Mouse (Mus musculus) neural tube, embryonic 13.5 days (tissue): ENCODE measurements around the gene Zg16. TPM values are rescaled to one million over a fixed set of nuclear protein-coding genes. Genes with fewer than 3 reads are reported as not detected.
"Not testable (repeated sequence)": the region's sequence is repeated elsewhere in the genome, so short reads cannot be mapped to it uniquely, and the experiment has no call there.

Experiments used
- ATAC-seq: fragments of 200-750 bp; cut with Nextera tagmentation; 2 replicates; pipeline ENCODE4 v1.8.0; 2017; ENCODE audit warnings: low read depth, mild to moderate bottlenecking, moderate TSS enrichment, moderate library complexity
- H3K27ac ChIP-seq: fragments of 300-500 bp; sonication (generic); replicated peaks from 2 replicates; pipeline ENCODE4 v1.5.1; 2015; ENCODE audit warnings: moderate library complexity, mild to moderate bottlenecking, inconsistent platforms
- H3K27me3 ChIP-seq: fragments of 300-500 bp; sonication (generic); 2 replicates; pipeline ENCODE4 v1.6.1; 2015; ENCODE audit warnings: mild to moderate bottlenecking, inconsistent platforms
- H3K36me3 ChIP-seq: fragments of 300-500 bp; sonication (generic); 2 replicates; pipeline ENCODE4 v1.6.1; 2015; ENCODE audit warnings: mild to moderate bottlenecking, inconsistent platforms
- H3K4me1 ChIP-seq: fragments of 300-500 bp; sonication (generic); replicated peaks from 2 replicates; pipeline ENCODE4 v1.6.1; 2015; ENCODE audit warnings: inconsistent platforms
- H3K4me2 ChIP-seq: fragments of 300-500 bp; sonication (generic); 2 replicates; pipeline ENCODE4 v1.6.1; 2015; ENCODE audit warnings: inconsistent platforms, mild to moderate bottlenecking, moderate library complexity
- H3K4me3 ChIP-seq: fragments of 300-500 bp; sonication (generic); 2 replicates; pipeline ENCODE4 v1.5.1; 2015; ENCODE audit warnings: mild to moderate bottlenecking, inconsistent platforms
- H3K9ac ChIP-seq: fragments of 300-500 bp; sonication (generic); 2 replicates; pipeline ENCODE4 v1.6.1; 2015; ENCODE audit warnings: moderate library complexity, mild to moderate bottlenecking, inconsistent platforms
- H3K9me3 ChIP-seq: fragments of 300-500 bp; sonication (generic); 2 replicates; pipeline ENCODE4 v1.6.1; 2016; ENCODE audit warnings: inconsistent platforms
- WGBS: fragments of 180-500 bp; shearing (Covaris S2); methylation state at CpG from one replicate; pipeline ENCODE4 v1.1.7; 2015; 5-methylcytosine and 5-hydroxymethylcytosine counted together
- polyA plus RNA-seq: library from polyadenylated mRNA; unstranded; fragments of >200 nt; fragmentation: Nextera tagmentation; extraction: Ambion mirVana; gene quantifications from 2 replicates; pipeline ENCODE4 v1.2.1, GENCODE M21; 2015

Gene Zg16
- polyA plus RNA-seq, result not detected in 2 replicates

GRCm38 (mm10) chr7:127087278-127088010 lies at the start of gene Zg16:
Gene Zg16, minus strand, starts transcription at chr7:127087328.
- H3K36me3 ChIP-seq, H3K9ac ChIP-seq, H3K27ac ChIP-seq, H3K9me3 ChIP-seq, H3K4me1 ChIP-seq, H3K27me3 ChIP-seq, H3K4me3 ChIP-seq, H3K4me2 ChIP-seq, ATAC-seq: not testable (repeated sequence)
- 82% methylated on average over 6 of the region's 6 CpGs for WGBS

GRCm38 (mm10) chr7:127136181-127137071 lies 49.3 kb upstream of the Zg16 start:
- 86% methylated on average over 22 of the region's 22 CpGs for WGBS
- ATAC-seq, result no peak
- no peak overlapping the region for H3K4me3 ChIP-seq

GRCm38 (mm10) chr7:127134821-127135447 lies 47.8 kb upstream of the Zg16 start:
- Histone ChIP-seq H3K4me2 (no peak overlapping the region), H3K36me3 (no peaks in the 10 kb centered on the region), H3K27ac (no peak overlapping the region), H3K4me1 (no peaks in the 10 kb centered on the region), H3K4me3 (no peak overlapping the region), H3K9me3 (no peaks in the 10 kb centered on the region), H3K27me3 (no peaks in the 10 kb centered on the region), H3K9ac (no peak overlapping the region)
- WGBS, result 89% methylated on average over 11 of the region's 11 CpGs
- no peak for ATAC-seq

More at GRCm38 (mm10) chr7:127136181-127137071, 49.3 kb upstream of the Zg16 start:
- Histone ChIP-seq H3K9ac (no peak overlapping the region), H3K9me3 (no peaks in the 10 kb centered on the region), H3K27ac (no peak overlapping the region), H3K36me3 (no peaks in the 10 kb centered on the region), H3K4me1 (no peaks in the 10 kb centered on the region), H3K27me3 (no peaks in the 10 kb centered on the region), H3K4me2 (no peak overlapping the region)

- H3K36me3 ChIP-seq, result no peaks in the 10 kb centered on the region
- 45% methylated on average over 5 of the region's 5 CpGs for WGBS
- no peak overlapping the region for H3K4me3 ChIP-seq
- H3K27me3 ChIP-seq, result no peaks in the 10 kb centered on the region
- H3K9me3 ChIP-seq, result no peaks in the 10 kb centered on the region
- no peak overlapping the region for H3K4me2 ChIP-seq
- H3K27ac ChIP-seq, result no peak overlapping the region
- H3K9ac ChIP-seq, result no peak overlapping the region
- H3K4me1 ChIP-seq, result no peaks in the 10 kb centered on the region
- no peak for ATAC-seq
Measured at GRCm38 (mm10) chr7:127133125-127133524, 46.0 kb upstream of the Zg16 start.

GRCm38 (mm10) chr7:127129638-127130037 lies 42.5 kb upstream of the Zg16 start:
- no peak overlapping the region for H3K4me2 ChIP-seq
- no peak for ATAC-seq
- no peaks in the 10 kb centered on the region for H3K4me1 ChIP-seq

GRCm38 (mm10) chr7:127121911-127122270 lies 34.8 kb upstream of the Zg16 start, which contains the start of gene Qprt:
Gene Qprt, minus strand, starts transcription at chr7:127122226.
- H3K9ac ChIP-seq, result no peak within 1 kb of the TSS
- no peak for ATAC-seq
- 9% methylated on average over 7 of the region's 7 CpGs for whole genome bisulfite sequencing
- H3K27me3 ChIP-seq, result peaks cover 28% of the 10 kb centered on the region
- H3K4me1 ChIP-seq, result peaks cover 10% of the 10 kb centered on the region
- H3K4me2 ChIP-seq, result no peak within 1 kb of the TSS
- no peak within 1 kb of the TSS for H3K4me3 ChIP-seq
- H3K27ac ChIP-seq, result no peak within 1 kb of the TSS
- no peaks in the 10 kb centered on the region for H3K36me3 ChIP-seq
- peaks cover 8% of the 10 kb centered on the region; the same call in 1 of the 2 replicates for H3K9me3 ChIP-seq

More at GRCm38 (mm10) chr7:127129638-127130037, 42.5 kb upstream of the Zg16 start:
- H3K36me3 ChIP-seq, result no peaks in the 10 kb centered on the region
- no peaks in the 10 kb centered on the region for H3K27me3 ChIP-seq
- WGBS, result 20% methylated on average over 4 of the region's 4 CpGs
- H3K27ac ChIP-seq, result no peak overlapping the region
- no peak overlapping the region for H3K4me3 ChIP-seq
- H3K9me3 ChIP-seq, result 0 out of 2 replicates have a peak, but pooled peaks cover 2% of the 10 kb centered on the region
- no peak overlapping the region for H3K9ac ChIP-seq

- peaks cover 8% of the 10 kb centered on the region; the same call in 1 of the 2 replicates for H3K9me3 ChIP-seq
- ATAC-seq, result no peak
- peaks cover 14% of the 10 kb centered on the region for H3K4me1 ChIP-seq
- H3K4me2 ChIP-seq, result no peak overlapping the region
- H3K27me3 ChIP-seq, result peaks cover 28% of the 10 kb centered on the region
- H3K27ac ChIP-seq, result no peak overlapping the region
- no peak overlapping the region for H3K9ac ChIP-seq
- 11% methylated on average over 21 of the region's 21 CpGs for WGBS
- no peaks in the 10 kb centered on the region for H3K36me3 ChIP-seq
- H3K4me3 ChIP-seq, result no peak overlapping the region
Measured at GRCm38 (mm10) chr7:127121061-127121910, 34.2 kb upstream of the Zg16 start.

GRCm38 (mm10) chr7:127118671-127119445 lies 31.7 kb upstream of the Zg16 start:
- no peak for ATAC-seq
- H3K36me3 ChIP-seq, result no peaks in the 10 kb centered on the region
- H3K9ac ChIP-seq, result no peak overlapping the region
- no peak overlapping the region for H3K27ac ChIP-seq
- peaks cover 17% of the 10 kb centered on the region for H3K4me1 ChIP-seq
- 48% methylated on average over 14 of the region's 14 CpGs for WGBS
- H3K4me2 ChIP-seq, result no peak overlapping the region
- H3K27me3 ChIP-seq, result peaks cover 28% of the 10 kb centered on the region
- H3K4me3 ChIP-seq, result no peak overlapping the region
- no peaks in the 10 kb centered on the region for H3K9me3 ChIP-seq

GRCm38 (mm10) chr7:127117948-127118347 lies 30.8 kb upstream of the Zg16 start:
- H3K27ac ChIP-seq, result no peak overlapping the region
- ATAC-seq, result no peak
- 42% methylated on average over 5 of the region's 5 CpGs for WGBS
- peaks cover 17% of the 10 kb centered on the region for H3K4me1 ChIP-seq
- no peak overlapping the region for H3K9ac ChIP-seq
- no peak overlapping the region for H3K4me2 ChIP-seq
- H3K4me3 ChIP-seq, result no peak overlapping the region
- H3K27me3 ChIP-seq, result peaks cover 28% of the 10 kb centered on the region
- no peaks in the 10 kb centered on the region for H3K9me3 ChIP-seq
- H3K36me3 ChIP-seq, result no peaks in the 10 kb centered on the region

- WGBS, result 49% methylated on average over 11 of the region's 11 CpGs
- peaks cover 14% of the 10 kb centered on the region for H3K4me1 ChIP-seq
- no peak overlapping the region for H3K4me2 ChIP-seq
- H3K9me3 ChIP-seq, result no peaks in the 10 kb centered on the region
- H3K27me3 ChIP-seq, result peaks cover 17% of the 10 kb centered on the region
- ATAC-seq, result no peak
- H3K27ac ChIP-seq, result no peak overlapping the region
- no peak overlapping the region for H3K9ac ChIP-seq
- H3K4me3 ChIP-seq, result no peak overlapping the region
- H3K36me3 ChIP-seq, result no peaks in the 10 kb centered on the region
Measured at GRCm38 (mm10) chr7:127116331-127116935, 29.3 kb upstream of the Zg16 start.
